Mouse (Mus musculus): ENCODE measurements around the gene Clk2. TPM values are rescaled to one million over a fixed set of nuclear protein-coding genes. Genes with fewer than 3 reads are reported as not detected.
"Not testable (repeated sequence)": the region's sequence is repeated elsewhere in the genome, so short reads cannot be mapped to it uniquely, and the experiment has no call there.

Gene Clk2
- polyA plus RNA-seq, 1 experiment = 12.9 TPM

DNA sequence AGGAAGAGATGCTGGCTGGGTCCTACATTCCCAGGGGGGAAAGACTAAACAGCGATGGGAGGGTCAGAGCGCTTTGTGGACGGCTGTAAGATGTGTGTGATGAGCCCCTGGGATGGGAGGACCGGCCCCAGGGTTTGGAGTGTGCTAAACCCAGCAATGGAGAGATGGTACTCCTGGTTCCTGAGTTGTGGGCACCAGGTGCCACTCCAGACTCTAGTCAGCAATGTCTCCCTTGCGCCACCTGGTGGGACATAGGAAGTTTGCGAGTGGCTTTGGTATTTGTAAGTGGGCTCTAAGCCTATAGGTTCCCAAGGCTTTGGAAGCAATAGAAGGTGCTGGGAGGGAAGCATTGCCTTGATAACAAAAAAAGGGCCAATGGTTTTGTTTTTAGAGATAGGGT is 51.3 kb downstream of the Clk2 start:
- no peaks in the 10 kb centered on the region for H3K9me3 ChIP-seq
- H3K4me3 ChIP-seq (replicated peaks) = peak overlapping the region; percentile 67
- TF ChIP-seq GATA1 (IDR thresholded peaks at IDR 0.05; ENCODE audit: borderline replicate concordance, low read length) (no peak), FLI1 (IDR thresholded peaks at IDR 0.05; ENCODE audit: low read length) (no peak)
- H3K4me1 ChIP-seq = peaks cover 73% of the 10 kb centered on the region
- H3K36me3 ChIP-seq (replicated peaks; ENCODE audit: low read length) = peaks cover 12% of the 10 kb centered on the region
- H3K27me3 ChIP-seq (replicated peaks) = peaks cover 37% of the 10 kb centered on the region

GRCm38 (mm10) chr3:89216407-89216806 is 51.8 kb downstream of the Clk2 start:
- H3K9me3 ChIP-seq; H3K36me3 ChIP-seq (replicated peaks; ENCODE audit: low read length); H3K4me3 ChIP-seq (replicated peaks): not testable (repeated sequence)
- H3K4me1 ChIP-seq = peaks cover 74% of the 10 kb centered on the region
- H3K27me3 ChIP-seq (replicated peaks) = peaks cover 42% of the 10 kb centered on the region

DNA sequence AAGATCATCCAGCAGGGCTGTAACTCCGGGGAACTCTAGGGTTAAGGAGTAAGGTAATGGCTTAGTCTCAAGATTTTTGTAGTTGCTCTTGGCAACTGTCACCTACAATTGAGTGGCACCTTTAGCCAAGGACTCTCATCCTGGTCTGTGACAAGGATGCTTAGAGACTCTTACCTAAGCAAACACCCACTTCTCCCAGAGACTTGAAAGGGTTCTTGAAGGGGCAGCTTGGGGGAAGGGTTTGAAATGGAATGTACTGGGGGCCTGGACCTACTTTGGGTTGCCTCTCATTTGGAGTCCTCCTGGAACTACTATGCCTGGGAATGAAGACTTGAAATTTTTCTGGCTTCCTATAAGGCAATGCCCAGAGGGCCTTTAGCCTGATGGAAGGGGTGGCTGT is 53.7 kb downstream of the Clk2 start:
- TF ChIP-seq GATA1 (IDR thresholded peaks at IDR 0.05; ENCODE audit: borderline replicate concordance, low read length) (no peak), FLI1 (IDR thresholded peaks at IDR 0.05; ENCODE audit: low read length) (no peak)

GRCm38 (mm10) chr3:89219546-89219945 is 55.0 kb downstream of the Clk2 start:
- Histone ChIP-seq H3K9me3 (no peaks in the 10 kb centered on the region), H3K4me3 (replicated peaks) (no peak overlapping the region), H3K36me3 (replicated peaks; ENCODE audit: low read length) (no peaks in the 10 kb centered on the region), H3K4me1 (peaks cover 57% of the 10 kb centered on the region), H3K27me3 (replicated peaks) (peaks cover 64% of the 10 kb centered on the region)
- TF ChIP-seq GATA1 (IDR thresholded peaks at IDR 0.05; ENCODE audit: borderline replicate concordance, low read length) (no peak), FLI1 (IDR thresholded peaks at IDR 0.05; ENCODE audit: low read length) (no peak)

More for the DNA sequence above, 53.7 kb downstream of the Clk2 start:
- Histone ChIP-seq H3K4me3 (replicated peaks) (peak overlapping the region; percentile 46), H3K36me3 (replicated peaks; ENCODE audit: low read length) (no peaks in the 10 kb centered on the region), H3K27me3 (replicated peaks) (peaks cover 51% of the 10 kb centered on the region), H3K9me3 (no peaks in the 10 kb centered on the region), H3K4me1 (peaks cover 58% of the 10 kb centered on the region)

GRCm38 (mm10) chr3:89221167-89221566 is 56.6 kb downstream of the Clk2 start:
- H3K9me3 ChIP-seq = no peaks in the 10 kb centered on the region
- H3K4me1 ChIP-seq = peaks cover 45% of the 10 kb centered on the region
- no peaks in the 10 kb centered on the region for H3K36me3 ChIP-seq (replicated peaks; ENCODE audit: low read length)
- no peak overlapping the region for H3K4me3 ChIP-seq (replicated peaks)
- no peak for TF ChIP-seq GATA1 (IDR thresholded peaks at IDR 0.05; ENCODE audit: borderline replicate concordance, low read length)
- no peak for TF ChIP-seq FLI1 (IDR thresholded peaks at IDR 0.05; ENCODE audit: low read length)
- peaks cover 78% of the 10 kb centered on the region for H3K27me3 ChIP-seq (replicated peaks)

DNA sequence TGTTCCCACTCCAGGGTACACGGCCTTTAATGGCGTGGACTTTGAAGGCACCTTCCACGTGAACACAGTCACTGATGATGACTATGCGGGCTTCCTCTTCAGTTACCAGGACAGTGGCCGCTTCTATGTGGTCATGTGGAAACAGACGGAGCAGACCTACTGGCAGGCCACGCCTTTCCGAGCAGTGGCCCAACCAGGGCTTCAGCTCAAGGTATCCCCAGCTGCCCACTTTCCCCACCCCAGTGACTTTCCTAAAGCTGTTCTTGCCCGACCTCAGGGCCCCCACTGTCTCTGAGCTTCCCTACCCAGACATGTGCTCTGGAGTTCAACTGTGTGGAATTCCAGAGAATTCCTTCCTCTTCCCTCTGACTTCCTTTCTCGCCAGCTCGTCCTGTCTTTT is 60.2 kb downstream of the Clk2 start:
- Histone ChIP-seq H3K4me3 (replicated peaks) (no peak overlapping the region), H3K27me3 (replicated peaks) (peaks cover 69% of the 10 kb centered on the region), H3K36me3 (replicated peaks; ENCODE audit: low read length) (no peaks in the 10 kb centered on the region), H3K4me1 (peaks cover 51% of the 10 kb centered on the region), H3K9me3 (no peaks in the 10 kb centered on the region)
- TF ChIP-seq FLI1 (IDR thresholded peaks at IDR 0.05; ENCODE audit: low read length) = no peak
- TF ChIP-seq GATA1 (IDR thresholded peaks at IDR 0.05; ENCODE audit: borderline replicate concordance, low read length) = no peak

DNA sequence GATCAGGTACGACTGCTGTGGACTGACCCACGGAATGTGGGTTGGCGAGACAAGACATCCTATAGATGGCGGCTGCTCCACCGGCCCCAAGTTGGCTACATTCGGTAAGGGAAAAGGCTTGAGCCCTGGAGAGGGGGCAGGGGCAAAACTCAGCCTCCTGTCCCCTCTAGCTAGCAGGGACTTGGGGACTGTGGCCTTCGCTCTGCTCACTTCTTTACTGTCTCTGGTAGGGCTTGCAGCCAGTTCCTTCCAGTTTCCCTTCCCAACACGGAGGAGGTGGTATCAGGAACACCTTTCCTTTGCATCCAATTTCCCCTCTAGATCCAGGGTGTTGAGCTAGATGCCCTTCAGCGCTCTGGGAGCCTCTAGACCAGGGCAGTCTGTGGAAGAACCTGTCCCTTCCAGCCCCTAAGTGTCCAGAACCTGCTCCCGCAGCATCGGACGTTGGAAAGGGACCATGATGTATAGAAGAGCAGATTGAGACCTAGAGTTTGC is 60.8 kb downstream of the Clk2 start:
- H3K27me3 ChIP-seq (replicated peaks) = peaks cover 71% of the 10 kb centered on the region
- TF ChIP-seq GATA1 (IDR thresholded peaks at IDR 0.05; ENCODE audit: borderline replicate concordance, low read length) = no peak
- TF ChIP-seq FLI1 (IDR thresholded peaks at IDR 0.05; ENCODE audit: low read length) = no peak
- H3K9me3 ChIP-seq = no peaks in the 10 kb centered on the region
- H3K4me3 ChIP-seq (replicated peaks) = no peak overlapping the region
- no peaks in the 10 kb centered on the region for H3K36me3 ChIP-seq (replicated peaks; ENCODE audit: low read length)
- H3K4me1 ChIP-seq = peaks cover 51% of the 10 kb centered on the region

- peaks cover 76% of the 10 kb centered on the region for H3K27me3 ChIP-seq (replicated peaks)
- no peak for TF ChIP-seq GATA1 (IDR thresholded peaks at IDR 0.05; ENCODE audit: borderline replicate concordance, low read length)
Observed at GRCm38 (mm10) chr3:89225918-89226317, 61.3 kb downstream of the Clk2 start.

GRCm38 (mm10) chr3:89226361-89226760 is 61.8 kb downstream of the Clk2 start:
- peaks cover 56% of the 10 kb centered on the region for H3K4me1 ChIP-seq
- peaks cover 74% of the 10 kb centered on the region for H3K27me3 ChIP-seq (replicated peaks)
- H3K4me3 ChIP-seq (replicated peaks) = no peak overlapping the region
- H3K9me3 ChIP-seq = no peaks in the 10 kb centered on the region
- no peaks in the 10 kb centered on the region for H3K36me3 ChIP-seq (replicated peaks; ENCODE audit: low read length)
- TF ChIP-seq GATA1 (IDR thresholded peaks at IDR 0.05; ENCODE audit: borderline replicate concordance, low read length) (no peak), FLI1 (IDR thresholded peaks at IDR 0.05; ENCODE audit: low read length) (no peak)

More at GRCm38 (mm10) chr3:89225918-89226317, 61.3 kb downstream of the Clk2 start:
- H3K36me3 ChIP-seq (replicated peaks; ENCODE audit: low read length) = no peaks in the 10 kb centered on the region
- H3K9me3 ChIP-seq = no peaks in the 10 kb centered on the region
- H3K4me3 ChIP-seq (replicated peaks) = no peak overlapping the region
- peaks cover 55% of the 10 kb centered on the region for H3K4me1 ChIP-seq

Other genes starting within 250 kb of the Clk2 start
- gene Ash1l, start 214.2 kb upstream of the Clk2 start, polyA plus RNA-seq (2012; ENCODE audit: insufficient read depth, low replicate concordance) = 0.45 and 0.95 TPM in 2 replicates
- gene Dap3, start 213.6 kb upstream of the Clk2 start, polyA plus RNA-seq (2012; ENCODE audit: insufficient read depth, low replicate concordance) = 21.0 and 86.4 TPM in 2 replicates
- 10.9 and 15.1 TPM in 2 replicates for gene Rusc1, start 71.5 kb upstream of the Clk2 start, polyA plus RNA-seq (2012; ENCODE audit: insufficient read depth, low replicate concordance)
- 14.8 and 27.6 TPM in 2 replicates for gene Gm43738, start 63.7 kb upstream of the Clk2 start, polyA plus RNA-seq (2012; ENCODE audit: insufficient read depth, low replicate concordance)
- 48.9 and 51.3 TPM in 2 replicates for gene Fdps, start 62.8 kb upstream of the Clk2 start, polyA plus RNA-seq (2012; ENCODE audit: insufficient read depth, low replicate concordance)
- gene Pklr, start 28.7 kb upstream of the Clk2 start, polyA plus RNA-seq (2012; ENCODE audit: insufficient read depth, low replicate concordance) = 0.26 TPM in 1 of 2 replicates, not detected in the other
- 0.36 and 0.68 TPM in 2 replicates for gene Hcn3, start 4.6 kb upstream of the Clk2 start, polyA plus RNA-seq (2012; ENCODE audit: insufficient read depth, low replicate concordance)
- gene Scamp3, start 12.7 kb downstream of the Clk2 start, polyA plus RNA-seq (2012; ENCODE audit: insufficient read depth, low replicate concordance) = 180 and 256 TPM in 2 replicates
- gene Fam189b, start 18.3 kb downstream of the Clk2 start, polyA plus RNA-seq (2012; ENCODE audit: insufficient read depth, low replicate concordance) = 23.3 and 39.8 TPM in 2 replicates
- gene Gba, start 38.1 kb downstream of the Clk2 start, polyA plus RNA-seq (2012; ENCODE audit: insufficient read depth, low replicate concordance) = 8.5 and 10.8 TPM in 2 replicates
- 0.07 TPM in 1 of 2 replicates, not detected in the other for gene Thbs3, start 50.4 kb downstream of the Clk2 start, polyA plus RNA-seq (2012; ENCODE audit: insufficient read depth, low replicate concordance)
- 299 and 549 TPM in 2 replicates for gene Mtx1, start 62.3 kb downstream of the Clk2 start, polyA plus RNA-seq (2012; ENCODE audit: insufficient read depth, low replicate concordance)
- gene Muc1, start 64.3 kb downstream of the Clk2 start, polyA plus RNA-seq (2012; ENCODE audit: insufficient read depth, low replicate concordance) = 0.29 and 1.2 TPM in 2 replicates
- 81.0 and 225 TPM in 2 replicates for gene Krtcap2, start 81.2 kb downstream of the Clk2 start, polyA plus RNA-seq (2012; ENCODE audit: insufficient read depth, low replicate concordance)
- gene Trim46, start 81.5 kb downstream of the Clk2 start, polyA plus RNA-seq (2012; ENCODE audit: insufficient read depth, low replicate concordance) = 1.8 and 2.1 TPM in 2 replicates
- 435 and 701 TPM in 2 replicates for gene Dpm3, start 94.6 kb downstream of the Clk2 start, polyA plus RNA-seq (2012; ENCODE audit: insufficient read depth, low replicate concordance)
- gene Slc50a1, start 105.8 kb downstream of the Clk2 start, polyA plus RNA-seq (2012; ENCODE audit: insufficient read depth, low replicate concordance) = 7.0 and 25.0 TPM in 2 replicates
- 0.16 TPM in 1 of 2 replicates, not detected in the other for gene Efna1, start 116.3 kb downstream of the Clk2 start, polyA plus RNA-seq (2012; ENCODE audit: insufficient read depth, low replicate concordance)
- not detected in 2 replicates for gene Efna3, start 158.2 kb downstream of the Clk2 start, polyA plus RNA-seq (2012; ENCODE audit: insufficient read depth, low replicate concordance)
- gene Efna4, start 173.2 kb downstream of the Clk2 start, polyA plus RNA-seq (2012; ENCODE audit: insufficient read depth, low replicate concordance) = 0.29 TPM in 1 of 2 replicates, not detected in the other
- gene Adam15, start 185.2 kb downstream of the Clk2 start, polyA plus RNA-seq (2012; ENCODE audit: insufficient read depth, low replicate concordance) = 36.8 and 135 TPM in 2 replicates
- not detected in 2 replicates for gene Dcst2, start 197.2 kb downstream of the Clk2 start, polyA plus RNA-seq (2012; ENCODE audit: insufficient read depth, low replicate concordance)
- gene Dcst1, start 200.5 kb downstream of the Clk2 start, polyA plus RNA-seq (2012; ENCODE audit: insufficient read depth, low replicate concordance) = not detected in 2 replicates
- gene Zbtb7b, start 230.0 kb downstream of the Clk2 start, polyA plus RNA-seq (2012; ENCODE audit: insufficient read depth, low replicate concordance) = 76.2 and 120 TPM in 2 replicates
- 0.31 and 0.95 TPM in 2 replicates for gene Lenep, start 238.0 kb downstream of the Clk2 start, polyA plus RNA-seq (2012; ENCODE audit: insufficient read depth, low replicate concordance)
- gene Flad1, start 247.1 kb downstream of the Clk2 start, polyA plus RNA-seq (2012; ENCODE audit: insufficient read depth, low replicate concordance) = 23.1 and 23.4 TPM in 2 replicates